Mouse (Mus musculus) midbrain, embryonic 11.5 days (tissue): ENCODE measurements at regions not wholly inside any gene's neighbourhood (a gene's known extent, or its start where the extent isn't known, plus 50 kb on each side); places are given as distances from the start of the nearest gene placed in this dataset.
A peak's percentile ranks its signal among the peaks of the same experiment; 100 is the strongest.

Source experiments
- ATAC-seq: fragments of 200-750 bp; cut with Nextera tagmentation; 2 replicates; pipeline ENCODE4 v1.8.0; 2017; ENCODE audit warnings: moderate TSS enrichment, moderate library complexity; ENCODE audit not compliant: low FRiP score
- DNase-seq: peaks from one replicate; pipeline ENCODE4 v3.0.0; 2015; ENCODE audit warnings: low spot score; ENCODE audit errors: missing footprints
- H3K27ac ChIP-seq: fragments of 300-500 bp; sonication (generic); 2 replicates; pipeline ENCODE4 v1.5.1; 2014; ENCODE audit warnings: low read depth, low read length
- H3K27me3 ChIP-seq: fragments of 300-500 bp; sonication (generic); 2 replicates; pipeline ENCODE4 v1.6.1; 2014; ENCODE audit warnings: mild to moderate bottlenecking, low read length, moderate library complexity, mixed read lengths; ENCODE audit not compliant: control insufficient read depth, insufficient read depth
- H3K36me3 ChIP-seq: fragments of 300-500 bp; sonication (generic); 2 replicates; pipeline ENCODE4 v1.6.1; 2014; ENCODE audit warnings: mild to moderate bottlenecking, low read length, moderate library complexity, mixed read lengths; ENCODE audit not compliant: control insufficient read depth, insufficient read depth
- H3K4me1 ChIP-seq: fragments of 300-500 bp; sonication (generic); 2 replicates; pipeline ENCODE4 v1.6.1; 2014; ENCODE audit warnings: low read length; ENCODE audit not compliant: control insufficient read depth, insufficient read depth
- H3K4me2 ChIP-seq: fragments of 300-500 bp; sonication (generic); 2 replicates; pipeline ENCODE4 v1.6.1; 2014; ENCODE audit warnings: mild to moderate bottlenecking, moderate library complexity
- H3K4me3 ChIP-seq: fragments of 300-500 bp; sonication (generic); 2 replicates; pipeline ENCODE4 v1.5.1; 2014; ENCODE audit warnings: low read depth, low read length
- H3K9ac ChIP-seq: fragments of 300-500 bp; sonication (generic); 2 replicates; pipeline ENCODE4 v1.6.1; 2014; ENCODE audit warnings: low read length
- H3K9me3 ChIP-seq: fragments of 300-500 bp; sonication (generic); 2 replicates; pipeline ENCODE4 v1.6.1; 2016; ENCODE audit warnings: low read length; ENCODE audit not compliant: control insufficient read depth
- WGBS: fragments of 180-500 bp; shearing (Covaris S2); extraction: QIAGEN DNeasy Blood & Tissue Kit; methylation state at CpG from one replicate; pipeline ENCODE4 v1.1.7; 2014; 5-methylcytosine and 5-hydroxymethylcytosine counted together

DNA sequence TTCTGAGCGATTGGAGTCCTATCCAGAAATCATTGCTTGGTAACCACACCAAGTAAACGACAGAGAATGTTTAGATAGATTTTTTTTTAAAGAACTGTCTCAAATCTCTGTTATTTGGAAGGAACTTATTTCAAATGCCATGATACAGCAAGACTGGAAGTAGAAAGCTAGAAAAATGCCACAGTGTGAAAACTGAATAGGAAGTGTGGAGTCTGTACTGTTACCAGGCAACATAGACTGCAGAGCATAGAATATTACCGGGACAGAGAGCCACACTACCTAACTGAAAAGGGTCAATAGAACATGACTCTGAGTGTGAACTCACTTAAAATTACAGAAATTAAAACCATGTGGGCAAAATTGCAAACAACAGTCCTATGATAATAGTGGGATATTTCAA, 52.4 kb upstream of the Adcy1 start:
- H3K9ac ChIP-seq = no peak overlapping the region
- H3K36me3 ChIP-seq = no peaks in the 10 kb centered on the region
- ATAC-seq = no peak
- 85% methylated on average over 3 of the region's 3 CpGs for WGBS
- H3K4me3 ChIP-seq = no peak overlapping the region
- H3K4me2 ChIP-seq = no peak overlapping the region
- H3K27me3 ChIP-seq = no peaks in the 10 kb centered on the region
- no peak overlapping the region for H3K27ac ChIP-seq
- H3K9me3 ChIP-seq = no peaks in the 10 kb centered on the region
- no peak for DNase-seq
- no peaks in the 10 kb centered on the region for H3K4me1 ChIP-seq

DNA sequence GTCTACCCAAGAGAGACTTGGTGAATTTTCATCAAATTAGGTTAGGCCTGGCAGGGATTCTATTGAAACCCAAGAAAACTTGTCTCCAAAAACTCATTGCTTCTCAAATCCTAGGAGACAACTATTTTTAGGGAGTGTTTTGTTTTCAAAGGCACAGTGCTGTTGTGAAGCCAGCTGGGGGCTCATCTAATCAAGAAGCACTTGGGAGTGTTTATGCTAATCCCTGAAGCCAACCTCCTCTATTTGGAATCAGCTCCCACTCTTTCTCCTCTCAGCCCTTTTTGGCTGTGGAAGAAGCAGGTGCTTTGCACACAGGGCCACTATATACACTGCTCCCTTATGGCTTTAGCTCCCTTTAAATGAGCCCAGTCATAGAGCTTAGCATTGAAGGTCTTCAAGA, 64.0 kb upstream of the Adcy1 start:
- H3K9ac ChIP-seq = no peak overlapping the region
- no peaks in the 10 kb centered on the region for H3K36me3 ChIP-seq
- H3K4me2 ChIP-seq = no peak overlapping the region
- H3K4me3 ChIP-seq = no peak overlapping the region
- no peaks in the 10 kb centered on the region for H3K4me1 ChIP-seq
- H3K9me3 ChIP-seq = no peaks in the 10 kb centered on the region
- no peak for DNase-seq
- no peaks in the 10 kb centered on the region for H3K27me3 ChIP-seq
- no peak for ATAC-seq
- no peak overlapping the region for H3K27ac ChIP-seq

DNA sequence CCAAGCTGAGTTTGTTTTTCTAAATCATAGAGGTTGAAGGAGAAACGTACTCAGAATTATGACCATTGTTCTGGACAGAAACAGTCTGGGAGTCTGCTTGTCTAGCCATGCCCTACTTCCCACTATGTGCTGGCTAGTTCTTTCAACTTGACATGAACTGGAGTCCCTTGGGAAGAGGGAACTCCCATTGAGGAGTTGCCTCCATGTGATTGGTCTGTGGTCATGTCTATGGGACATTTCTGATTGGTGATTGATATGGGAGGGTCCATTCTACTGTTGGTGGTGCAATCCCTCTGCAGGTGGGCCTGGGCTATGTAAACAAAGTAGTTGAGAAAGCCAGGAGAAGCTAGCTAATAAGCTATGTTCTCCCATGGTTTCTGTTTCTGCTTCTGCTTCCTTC, 64.5 kb upstream of the Adcy1 start:
- Histone ChIP-seq H3K4me2 (no peak overlapping the region), H3K9ac (no peak overlapping the region), H3K27ac (no peak overlapping the region), H3K4me3 (no peak overlapping the region), H3K4me1 (no peaks in the 10 kb centered on the region), H3K36me3 (no peaks in the 10 kb centered on the region), H3K27me3 (no peaks in the 10 kb centered on the region), H3K9me3 (no peaks in the 10 kb centered on the region)
- ATAC-seq = no peak
- WGBS = 72% methylated on average over 1 of the region's 1 CpGs
- no peak for DNase-seq

DNA sequence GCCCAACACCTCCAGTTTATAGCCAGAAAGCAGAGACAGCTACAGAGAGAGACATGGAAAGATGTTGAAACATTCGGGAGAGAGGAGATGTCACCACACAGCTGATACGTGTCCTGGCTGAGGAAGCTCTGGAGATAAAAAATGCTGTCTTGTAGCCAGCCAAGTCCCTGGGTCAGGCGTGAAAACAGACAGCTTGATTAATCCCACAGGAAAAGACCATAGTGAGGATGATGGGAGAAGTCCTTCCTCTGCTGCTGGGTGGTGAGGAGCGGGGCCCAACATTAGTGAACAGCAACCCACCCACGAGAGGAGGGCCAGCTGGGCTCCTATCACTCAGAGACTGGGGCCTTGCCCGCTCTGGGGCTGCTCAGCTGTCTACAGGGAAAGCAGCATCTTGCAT, 65.8 kb upstream of the Adcy1 start:
- 83% methylated on average over 6 of the region's 6 CpGs for WGBS

DNA sequence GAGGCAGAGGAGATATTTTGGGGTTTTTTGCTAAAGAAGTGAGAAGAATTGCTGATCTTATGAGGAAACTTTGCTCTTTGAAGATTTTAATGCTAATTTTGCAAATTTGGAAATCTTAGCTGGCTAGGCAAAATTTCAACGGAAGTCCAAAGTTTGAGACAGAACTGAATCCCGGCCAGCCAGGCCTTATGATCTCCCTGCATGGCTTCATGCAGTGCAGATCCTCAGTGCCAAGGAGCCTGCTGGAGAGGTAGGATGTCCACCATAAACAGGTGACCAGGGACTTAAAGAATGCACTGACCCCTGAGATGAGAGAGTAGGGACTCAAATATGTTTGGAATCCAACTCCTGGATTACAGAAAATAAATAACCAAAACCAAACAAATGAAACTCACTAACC, 69.6 kb upstream of the Adcy1 start:
- no peak overlapping the region for H3K9ac ChIP-seq
- no peak overlapping the region for H3K4me2 ChIP-seq
- peaks cover 4% of the 10 kb centered on the region; the same call in 1 of the 2 replicates for H3K4me1 ChIP-seq
- H3K4me3 ChIP-seq = no peak overlapping the region
- DNase-seq (no peak), ATAC-seq (no peak)
- 82% methylated on average over 2 of the region's 2 CpGs for WGBS
- H3K36me3 ChIP-seq = no peaks in the 10 kb centered on the region
- H3K27me3 ChIP-seq = no peaks in the 10 kb centered on the region
- no peak overlapping the region for H3K27ac ChIP-seq
- no peaks in the 10 kb centered on the region for H3K9me3 ChIP-seq

More for the DNA sequence above, 65.8 kb upstream of the Adcy1 start:
- Histone ChIP-seq H3K9me3 (no peaks in the 10 kb centered on the region), H3K27ac (no peak overlapping the region), H3K27me3 (no peaks in the 10 kb centered on the region), H3K4me1 (no peaks in the 10 kb centered on the region), H3K36me3 (no peaks in the 10 kb centered on the region), H3K4me3 (no peak overlapping the region), H3K9ac (no peak overlapping the region), H3K4me2 (no peak overlapping the region)
- no peak for ATAC-seq
- DNase-seq = no peak

DNA sequence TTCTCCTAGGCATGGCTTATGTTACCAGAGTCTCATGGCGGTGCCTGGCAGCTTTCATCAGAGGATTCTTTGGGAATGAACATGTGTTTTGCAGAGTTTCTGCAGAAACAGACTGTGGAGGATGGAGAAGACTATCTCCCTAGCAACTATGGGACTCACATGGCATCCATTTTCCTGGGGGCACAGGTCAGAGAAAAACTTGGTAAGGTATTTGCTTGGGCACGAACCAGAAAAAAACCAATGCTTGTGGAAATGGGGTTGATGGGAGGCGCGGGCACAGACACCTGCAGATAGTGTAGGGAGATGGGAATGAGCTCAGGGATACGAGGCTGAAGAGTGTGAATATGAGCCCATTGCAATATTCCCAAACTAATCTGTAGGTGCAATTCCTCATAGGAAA, 71.7 kb upstream of the Adcy1 start:
- 87% methylated on average over 5 of the region's 5 CpGs for WGBS
- Histone ChIP-seq H3K9me3 (no peaks in the 10 kb centered on the region), H3K4me3 (no peak overlapping the region), H3K4me2 (no peak overlapping the region), H3K36me3 (no peaks in the 10 kb centered on the region), H3K9ac (no peak overlapping the region), H3K27me3 (no peaks in the 10 kb centered on the region), H3K27ac (no peak overlapping the region), H3K4me1 (peaks cover 4% of the 10 kb centered on the region; the same call in 1 of the 2 replicates)
- no peak for ATAC-seq
- DNase-seq = no peak

DNA sequence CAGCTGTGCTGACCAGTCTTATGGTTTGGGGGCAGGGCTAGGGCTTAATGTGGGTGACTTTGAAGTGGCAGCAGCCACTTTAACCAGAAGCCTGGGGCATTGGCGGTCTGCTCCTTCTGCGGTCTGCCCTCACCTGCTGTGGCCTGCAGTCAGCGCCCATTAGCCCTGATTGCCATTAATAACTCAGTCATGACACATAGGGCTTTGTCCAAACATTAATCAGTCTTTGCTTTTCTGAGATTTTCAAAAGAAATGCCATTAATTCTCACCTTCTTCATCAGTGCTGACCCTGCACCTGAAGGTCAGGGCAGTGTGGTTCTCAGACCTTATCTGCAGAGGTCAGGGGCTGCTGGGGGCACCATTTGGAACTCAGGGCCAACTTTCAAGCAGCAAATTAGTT, 72.6 kb upstream of the Adcy1 start:
- Histone ChIP-seq H3K27me3 (no peaks in the 10 kb centered on the region), H3K27ac (no peak overlapping the region), H3K4me1 (peaks cover 4% of the 10 kb centered on the region; the same call in 1 of the 2 replicates), H3K4me3 (no peak overlapping the region), H3K36me3 (no peaks in the 10 kb centered on the region), H3K9me3 (no peaks in the 10 kb centered on the region), H3K9ac (no peak overlapping the region), H3K4me2 (no peak overlapping the region)
- 86% methylated on average over 3 of the region's 3 CpGs for WGBS
- ATAC-seq = no peak
- no peak for DNase-seq

DNA sequence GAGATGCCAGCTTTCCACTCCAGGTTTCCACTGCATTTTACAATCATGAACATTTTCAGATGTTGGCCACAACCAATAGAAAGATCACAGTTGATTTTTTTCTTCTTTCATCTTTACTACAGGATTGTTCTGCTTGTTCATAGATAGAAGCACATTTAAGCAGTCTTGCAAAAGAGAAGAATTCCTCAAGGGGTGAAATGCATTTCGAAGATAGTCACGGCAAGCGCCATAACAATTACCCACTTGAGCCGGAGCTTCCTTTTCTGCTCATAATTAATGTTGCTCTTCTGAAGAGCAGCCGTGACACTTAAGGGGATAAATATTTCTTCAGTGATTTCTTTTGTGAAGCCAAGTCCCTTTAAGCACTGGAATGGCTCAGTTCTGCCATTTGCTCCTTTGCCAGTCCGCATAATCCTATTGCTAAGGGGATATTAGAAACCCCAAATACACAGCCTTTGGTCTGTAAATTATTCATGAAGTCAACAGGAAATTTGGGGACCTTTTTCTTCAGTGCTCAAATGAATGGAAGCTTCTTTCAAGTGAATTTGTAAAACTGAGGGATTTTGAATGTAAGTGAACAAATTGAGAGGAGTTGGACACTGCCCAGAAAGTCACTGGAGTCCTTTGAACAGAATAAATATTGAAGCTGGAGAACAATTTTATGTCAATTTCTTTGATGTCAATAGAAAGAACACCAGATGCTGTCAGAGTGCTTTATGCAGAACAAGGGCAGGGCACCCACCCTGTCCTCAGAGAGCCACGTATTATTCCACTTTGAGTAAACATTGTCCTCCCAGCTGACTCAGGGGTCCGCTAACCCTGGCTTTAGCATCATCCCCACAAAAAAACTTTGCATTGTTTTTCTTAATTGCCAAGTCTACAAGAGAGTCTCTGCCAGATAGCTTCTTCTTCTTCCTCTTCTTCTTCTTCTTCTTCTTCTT, 74.1 kb upstream of the Adcy1 start:
- H3K4me1 ChIP-seq = peaks cover 4% of the 10 kb centered on the region; the same call in 1 of the 2 replicates
- no peak overlapping the region for H3K4me2 ChIP-seq
- 43% methylated on average over 8 of the region's 8 CpGs for WGBS
- H3K36me3 ChIP-seq = no peaks in the 10 kb centered on the region
- no peaks in the 10 kb centered on the region for H3K27me3 ChIP-seq
- ATAC-seq (peak; percentile 59; the same call in 1 of the 2 replicates), DNase-seq (no peak)
- H3K9me3 ChIP-seq = no peaks in the 10 kb centered on the region
- no peak overlapping the region for H3K4me3 ChIP-seq
- H3K9ac ChIP-seq = no peak overlapping the region
- no peak overlapping the region for H3K27ac ChIP-seq

DNA sequence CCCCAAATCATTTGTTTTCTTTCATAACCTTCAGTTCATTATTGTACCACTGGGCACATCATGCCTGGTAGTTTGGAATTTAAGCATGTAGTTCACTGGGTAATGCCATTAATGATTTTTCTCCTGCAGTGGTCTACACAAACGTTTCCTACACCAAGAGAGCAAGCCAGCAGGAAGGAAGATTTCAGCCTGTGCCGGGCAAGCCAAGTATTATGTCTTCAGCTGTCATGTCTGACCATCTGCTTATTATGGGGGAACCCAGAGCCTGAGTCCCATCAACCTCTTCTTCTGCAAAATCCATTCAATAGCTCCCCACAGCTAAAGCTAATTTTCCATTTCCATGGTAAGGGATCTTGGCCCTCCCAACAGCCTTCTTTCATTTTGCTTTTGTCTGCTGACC, 75.3 kb upstream of the Adcy1 start:
- Histone ChIP-seq H3K9me3 (no peaks in the 10 kb centered on the region), H3K27me3 (no peaks in the 10 kb centered on the region), H3K9ac (no peak overlapping the region), H3K36me3 (no peaks in the 10 kb centered on the region), H3K4me2 (no peak overlapping the region), H3K4me3 (no peak overlapping the region), H3K27ac (no peak overlapping the region), H3K4me1 (peaks cover 4% of the 10 kb centered on the region; the same call in 1 of the 2 replicates)
- 62% methylated on average over 2 of the region's 2 CpGs for WGBS
- ATAC-seq (no peak), DNase-seq (no peak)
